Mouse (Mus musculus) testis, adult 2 months (tissue): ENCODE results near the gene Traf4. TPM values are rescaled to one million over a fixed set of nuclear protein-coding genes. Genes with fewer than 3 reads are reported as not detected.

Experiments used
- H3K27ac ChIP-seq: fragments of 200-500 bp; 2 replicates; pipeline ENCODE4 v1.5.1; 2012; ENCODE audit warnings: low read depth, low read length; ENCODE audit not compliant: control insufficient read depth, insufficient read depth
- H3K27me3 ChIP-seq: fragments of 200-500 bp; 2 replicates; pipeline ENCODE4 v1.6.1; 2012; ENCODE audit warnings: mild to moderate bottlenecking, low read length, moderate library complexity; ENCODE audit not compliant: control insufficient read depth, insufficient read depth
- H3K36me3 ChIP-seq: fragments of 200-500 bp; 2 replicates; pipeline ENCODE4 v1.6.1; 2012; ENCODE audit warnings: mild to moderate bottlenecking, low read length; ENCODE audit not compliant: control insufficient read depth, insufficient read depth
- H3K4me1 ChIP-seq: fragments of 200-500 bp; 2 replicates; pipeline ENCODE4 v1.6.1; 2012; ENCODE audit warnings: low read length; ENCODE audit not compliant: control insufficient read depth, insufficient read depth
- H3K4me3 ChIP-seq: fragments of 200-500 bp; 2 replicates; pipeline ENCODE4 v1.5.1; 2012; ENCODE audit warnings: low read depth, mild to moderate bottlenecking, low read length, moderate library complexity, mixed read lengths; ENCODE audit not compliant: control insufficient read depth
- CTCF ChIP-seq: fragments of 200-500 bp; IDR thresholded peaks from 2 replicates; pipeline ENCODE4 v1.5.1; 2012; ENCODE audit warnings: low read depth, mild to moderate bottlenecking, inconsistent platforms, low read length, moderate library complexity; ENCODE audit not compliant: control insufficient read depth, insufficient read depth, insufficient replicate concordance
- POLR2A ChIP-seq: fragments of 200-500 bp; IDR thresholded peaks from 2 replicates; pipeline ENCODE4 v1.6.1; 2012; ENCODE audit warnings: low read depth, mild to moderate bottlenecking, inconsistent platforms, low read length, moderate library complexity; ENCODE audit not compliant: control insufficient read depth
- polyA plus RNA-seq: library from polyadenylated mRNA; depleted of rRNA; stranded (reverse); fragments of >200 nt; gene quantifications from 2 replicates; pipeline ENCODE4 v1.2.3, GENCODE M21; 2012; rRNA removed

The Traf4 gene
- polyA plus RNA-seq, 1 experiment: 9.5 TPM

- H3K36me3 ChIP-seq: no peaks in the 10 kb centered on the region
- H3K27ac ChIP-seq: no peak overlapping the region
- no peak for TF ChIP-seq CTCF
- TF ChIP-seq POLR2A: no peak
- H3K27me3 ChIP-seq: no peaks in the 10 kb centered on the region
- H3K4me1 ChIP-seq: peaks cover 3% of the 10 kb centered on the region
- H3K4me3 ChIP-seq: no peak overlapping the region
Observed at GRCm38 (mm10) chr11:78119898-78120297, 45.5 kb downstream of the Traf4 start.

GRCm38 (mm10) chr11:78118467-78118866 is 46.9 kb downstream of the Traf4 start:
- no peaks in the 10 kb centered on the region for H3K27me3 ChIP-seq
- no peak overlapping the region for H3K27ac ChIP-seq
- no peaks in the 10 kb centered on the region for H3K36me3 ChIP-seq
- H3K4me3 ChIP-seq: no peak overlapping the region
- TF ChIP-seq CTCF: no peak
- TF ChIP-seq POLR2A: no peak
- peaks cover 3% of the 10 kb centered on the region for H3K4me1 ChIP-seq

GRCm38 (mm10) chr11:78116146-78116410 is 49.3 kb downstream of the Traf4 start:
- H3K27ac ChIP-seq: peak overlapping the region; percentile 46; the same call in 1 of the 2 replicates
- H3K4me3 ChIP-seq: peak overlapping the region; percentile 81; the same call in 1 of the 2 replicates
- no peak for TF ChIP-seq CTCF
- no peak for TF ChIP-seq POLR2A
- H3K36me3 ChIP-seq: no peaks in the 10 kb centered on the region
- peaks cover 3% of the 10 kb centered on the region for H3K4me1 ChIP-seq
- H3K27me3 ChIP-seq: no peaks in the 10 kb centered on the region

- peaks cover 3% of the 10 kb centered on the region for H3K4me1 ChIP-seq
- H3K27ac ChIP-seq: peak overlapping the region; percentile 46
- peak overlapping the region; percentile 81 for H3K4me3 ChIP-seq
- no peaks in the 10 kb centered on the region for H3K36me3 ChIP-seq
- H3K27me3 ChIP-seq: no peaks in the 10 kb centered on the region
- TF ChIP-seq POLR2A (no peak), CTCF (no peak)
Observed at GRCm38 (mm10) chr11:78115367-78116145, 49.8 kb downstream of the Traf4 start.

- H3K27ac ChIP-seq: peak overlapping the region; percentile 36; the same call in 1 of the 2 replicates
Observed at GRCm38 (mm10) chr11:78114676-78115366, 50.6 kb downstream of the Traf4 start.

GRCm38 (mm10) chr11:78113616-78114015 is 51.8 kb downstream of the Traf4 start:
- H3K36me3 ChIP-seq: no peaks in the 10 kb centered on the region
- peaks cover 3% of the 10 kb centered on the region for H3K4me1 ChIP-seq
- TF ChIP-seq CTCF: no peak
- no peak for TF ChIP-seq POLR2A
- H3K4me3 ChIP-seq: no peak overlapping the region
- no peaks in the 10 kb centered on the region for H3K27me3 ChIP-seq
- H3K27ac ChIP-seq: no peak overlapping the region

More at GRCm38 (mm10) chr11:78114676-78115366, 50.6 kb downstream of the Traf4 start:
- Histone ChIP-seq H3K27me3 (no peaks in the 10 kb centered on the region), H3K36me3 (no peaks in the 10 kb centered on the region), H3K4me3 (peak overlapping the region; percentile 81), H3K4me1 (peaks cover 3% of the 10 kb centered on the region)
- TF ChIP-seq POLR2A: no peak
- TF ChIP-seq CTCF: no peak

Other genes starting within 250 kb of the Traf4 start
- gene Sez6, start 234.8 kb downstream of the Traf4 start, polyA plus RNA-seq: 7.0 and 8.3 TPM in 2 replicates
- gene Phf12, start 182.8 kb downstream of the Traf4 start, polyA plus RNA-seq: 24.6 and 26.7 TPM in 2 replicates
- 4.9 and 5.1 TPM in 2 replicates for gene Dhrs13, start 133.3 kb downstream of the Traf4 start, polyA plus RNA-seq
- 35.3 and 36.6 TPM in 2 replicates for gene Flot2, start 127.7 kb downstream of the Traf4 start, polyA plus RNA-seq
- gene Eral1, start 85.2 kb downstream of the Traf4 start, polyA plus RNA-seq: 17.4 and 18.2 TPM in 2 replicates
- gene Fam222b, start 70.9 kb downstream of the Traf4 start, polyA plus RNA-seq: 11.5 and 11.7 TPM in 2 replicates
- 22.2 and 22.3 TPM in 2 replicates for gene Nek8, start 11.1 kb upstream of the Traf4 start, polyA plus RNA-seq
- 65.1 and 73.7 TPM in 2 replicates for gene Tlcd1, start 11.1 kb upstream of the Traf4 start, polyA plus RNA-seq
- gene Rpl23a, start 18.0 kb upstream of the Traf4 start, polyA plus RNA-seq: 125 and 137 TPM in 2 replicates
- 10.4 and 13.2 TPM in 2 replicates for gene Rab34, start 22.8 kb upstream of the Traf4 start, polyA plus RNA-seq
- gene Proca1, start 27.8 kb upstream of the Traf4 start, polyA plus RNA-seq: 175 and 191 TPM in 2 replicates
- 34.2 and 35.3 TPM in 2 replicates for gene Sdf2, start 80.2 kb upstream of the Traf4 start, polyA plus RNA-seq
- 20.1 and 22.2 TPM in 2 replicates for gene Supt6, start 80.4 kb upstream of the Traf4 start, polyA plus RNA-seq
- 125 and 133 TPM in 2 replicates for gene 2610507B11Rik, start 96.2 kb upstream of the Traf4 start, polyA plus RNA-seq
- 0.22 and 0.28 TPM in 2 replicates for gene BC030499, start 125.3 kb upstream of the Traf4 start, polyA plus RNA-seq
- 54.3 and 56.0 TPM in 2 replicates for gene Spag5, start 135.9 kb upstream of the Traf4 start, polyA plus RNA-seq
- gene Aldoc, start 157.4 kb upstream of the Traf4 start, polyA plus RNA-seq: 5.8 and 7.4 TPM in 2 replicates
- gene Pigs, start 162.8 kb upstream of the Traf4 start, polyA plus RNA-seq: 57.4 and 69.7 TPM in 2 replicates
- 47.2 and 66.7 TPM in 2 replicates for gene Unc119, start 177.9 kb upstream of the Traf4 start, polyA plus RNA-seq
- gene Foxn1, start 221.0 kb upstream of the Traf4 start, polyA plus RNA-seq: not detected in 2 replicates